Mouse (Mus musculus) limb, embryonic 12.5 days (tissue): Measurements from ENCODE around the gene Ank3. TPM values are rescaled to one million over a fixed set of nuclear protein-coding genes. Genes with fewer than 3 reads are reported as not detected.

Experiments
- ATAC-seq: fragments of 200-750 bp; cut with Nextera tagmentation; 2 replicates; pipeline ENCODE4 v1.8.0; 2017; ENCODE audit warnings: low read depth, moderate TSS enrichment; ENCODE audit not compliant: insufficient number of reproducible peaks, insufficient read depth, low FRiP score, low TSS enrichment
- H3K27ac ChIP-seq: fragments of 300-500 bp; sonication (generic); 2 replicates; pipeline ENCODE4 v1.5.1; 2016; ENCODE audit warnings: mild to moderate bottlenecking, moderate library complexity
- H3K27me3 ChIP-seq: fragments of 300-500 bp; sonication (generic); 2 replicates; pipeline ENCODE4 v1.6.1; 2016; ENCODE audit warnings: mild to moderate bottlenecking, moderate library complexity
- H3K36me3 ChIP-seq: fragments of 300-500 bp; sonication (generic); 2 replicates; pipeline ENCODE4 v1.6.1; 2016; ENCODE audit warnings: mild to moderate bottlenecking, moderate library complexity
- H3K4me1 ChIP-seq: fragments of 300-500 bp; sonication (generic); replicated peaks from 2 replicates; pipeline ENCODE4 v1.6.1; 2016
- H3K4me2 ChIP-seq: fragments of 300-500 bp; sonication (generic); 2 replicates; pipeline ENCODE4 v1.6.1; 2016; ENCODE audit warnings: mild to moderate bottlenecking, moderate library complexity
- H3K4me3 ChIP-seq: fragments of 300-500 bp; sonication (generic); replicated peaks from 2 replicates; pipeline ENCODE4 v1.5.1; 2016; ENCODE audit warnings: mild to moderate bottlenecking
- H3K9ac ChIP-seq: fragments of 300-500 bp; sonication (generic); replicated peaks from 2 replicates; pipeline ENCODE4 v1.6.1; 2016; ENCODE audit warnings: mild to moderate bottlenecking, moderate library complexity
- H3K9me3 ChIP-seq: fragments of 300-500 bp; sonication (generic); 2 replicates; pipeline ENCODE4 v1.6.1; 2016; ENCODE audit warnings: mild to moderate bottlenecking, moderate library complexity
- WGBS: fragments of 180-500 bp; shearing (Covaris S2); methylation state at CpG from one replicate; pipeline ENCODE4 v1.1.7; 2016; 5-methylcytosine and 5-hydroxymethylcytosine counted together
- polyA plus RNA-seq: library from polyadenylated mRNA; unstranded; fragments of >200 nt; fragmentation: Nextera tagmentation; extraction: Ambion mirVana; gene quantifications from 2 replicates; pipeline ENCODE4 v1.2.1, GENCODE M21; 2016

The Ank3 gene
- polyA plus RNA-seq, 1 experiment from 2014 or later: 32.5 TPM

DNA sequence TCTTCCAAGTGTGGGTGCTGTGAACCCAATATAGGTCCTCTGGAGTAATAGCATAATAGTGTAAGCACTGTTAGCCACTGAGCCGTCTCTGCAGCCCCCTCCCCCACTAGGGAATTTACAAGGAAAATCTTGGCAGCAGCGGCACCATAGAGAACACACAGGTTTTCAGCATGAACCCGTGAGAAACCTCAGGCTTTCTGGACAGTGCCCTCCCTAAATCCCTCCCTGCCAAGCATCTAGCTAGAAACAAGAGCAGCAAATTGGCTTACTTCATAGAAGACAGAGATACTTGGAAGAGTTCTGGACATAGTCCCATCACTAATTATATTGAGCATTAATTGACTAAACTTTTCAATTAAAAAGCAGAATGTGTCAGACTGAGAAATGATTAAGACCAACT, 49.6 kb downstream of the Ank3 start:
- 50% methylated on average over 3 of the region's 3 CpGs for WGBS

DNA sequence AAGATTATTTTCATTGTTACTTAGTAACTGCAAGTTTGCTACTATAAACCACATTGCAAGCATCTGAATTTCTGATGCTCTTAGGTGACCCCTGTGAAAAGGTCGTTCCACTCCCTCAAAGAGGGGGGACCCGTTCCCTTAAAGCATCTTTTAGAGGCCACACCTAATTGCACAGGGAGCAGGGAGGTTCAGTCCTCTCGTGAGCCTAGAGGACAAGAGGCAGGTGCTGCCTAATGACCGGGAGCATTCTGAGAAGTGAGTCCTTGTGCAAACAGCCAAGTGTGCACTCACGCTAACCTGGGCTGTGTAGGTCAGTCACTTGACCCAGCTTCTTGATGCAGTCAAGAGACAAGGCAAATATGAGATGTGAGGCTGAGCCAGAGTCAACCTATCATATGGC, 52.4 kb downstream of the Ank3 start:
- Histone ChIP-seq H3K9ac (no peak overlapping the region), H3K4me2 (no peak overlapping the region), H3K27ac (no peak overlapping the region), H3K36me3 (no peaks in the 10 kb centered on the region), H3K9me3 (no peaks in the 10 kb centered on the region), H3K4me3 (no peak overlapping the region), H3K27me3 (peaks cover 4% of the 10 kb centered on the region; the same call in 1 of the 2 replicates), H3K4me1 (no peaks in the 10 kb centered on the region)
- ATAC-seq: no peak
- WGBS: 64% methylated on average over 5 of the region's 5 CpGs

More for the DNA sequence above, 49.6 kb downstream of the Ank3 start:
- ATAC-seq: no peak
- H3K4me3 ChIP-seq: no peak overlapping the region
- peaks cover 4% of the 10 kb centered on the region; the same call in 1 of the 2 replicates for H3K27me3 ChIP-seq
- H3K4me2 ChIP-seq: no peak overlapping the region
- no peaks in the 10 kb centered on the region for H3K36me3 ChIP-seq
- H3K9me3 ChIP-seq: no peaks in the 10 kb centered on the region
- no peak overlapping the region for H3K9ac ChIP-seq
- H3K27ac ChIP-seq: no peak overlapping the region
- H3K4me1 ChIP-seq: no peaks in the 10 kb centered on the region

DNA sequence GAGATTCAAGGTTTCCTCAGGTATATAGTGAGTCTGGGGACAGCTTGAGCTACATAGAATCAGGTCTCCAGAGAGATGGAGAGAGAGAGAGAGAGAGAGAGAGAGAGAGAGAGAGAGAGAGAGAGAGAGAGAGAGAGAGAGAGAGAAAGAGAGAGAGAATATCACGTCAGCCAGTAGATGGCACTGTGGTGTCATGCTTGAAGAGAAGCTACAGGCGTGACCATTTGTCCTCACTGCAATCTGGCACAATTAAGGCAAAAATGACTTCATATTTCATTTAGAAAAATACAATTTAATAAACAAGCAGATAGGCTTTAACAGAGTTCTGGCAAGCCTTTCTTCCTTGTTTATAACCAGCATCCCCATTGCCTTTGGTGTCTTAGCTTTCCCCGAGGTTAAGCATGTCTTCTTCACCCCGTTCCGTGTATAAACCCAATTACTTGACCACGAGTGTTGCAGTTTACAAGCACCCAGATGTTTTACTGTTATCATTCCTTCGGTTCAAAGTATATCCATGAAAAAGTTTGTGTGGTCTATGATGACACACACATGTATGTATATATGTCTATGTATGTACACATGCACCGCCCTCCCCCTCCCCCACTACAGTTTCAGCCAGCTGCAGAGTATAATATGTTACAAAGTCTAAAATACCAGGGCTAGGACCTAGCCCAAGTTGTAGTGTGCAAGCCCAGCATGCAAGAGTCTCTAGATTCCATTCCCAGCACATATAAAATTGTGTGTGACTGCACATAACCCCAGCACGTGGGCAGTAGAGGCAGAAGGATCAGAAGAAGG, 53.8 kb downstream of the Ank3 start:
- Histone ChIP-seq H3K27me3 (peaks cover 4% of the 10 kb centered on the region; the same call in 1 of the 2 replicates), H3K4me2 (no peak overlapping the region), H3K4me1 (no peaks in the 10 kb centered on the region), H3K4me3 (no peak overlapping the region), H3K27ac (no peak overlapping the region), H3K9ac (no peak overlapping the region), H3K9me3 (no peaks in the 10 kb centered on the region), H3K36me3 (no peaks in the 10 kb centered on the region)
- 59% methylated on average over 9 of the region's 9 CpGs for WGBS
- no peak for ATAC-seq

DNA sequence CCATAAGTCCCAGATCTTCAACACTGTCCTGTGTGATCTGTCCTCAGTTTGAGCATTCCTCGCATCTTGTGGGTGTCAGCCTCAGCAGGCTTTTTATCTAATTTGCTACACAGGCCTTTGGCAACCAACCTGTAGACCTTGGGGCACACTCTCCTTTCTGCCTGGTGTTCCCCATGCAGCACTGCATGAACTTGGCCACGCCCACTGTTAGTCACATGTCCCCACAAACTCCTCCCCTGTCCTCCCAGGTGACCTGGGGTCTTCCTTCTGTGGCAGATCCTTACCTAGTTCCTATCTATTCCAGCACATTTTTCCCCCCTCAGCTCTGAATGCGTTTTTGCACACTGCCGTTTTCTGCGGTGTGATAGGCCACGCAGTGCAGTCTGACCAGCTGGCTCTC, 55.0 kb downstream of the Ank3 start:
- Histone ChIP-seq H3K27me3 (peaks cover 4% of the 10 kb centered on the region; the same call in 1 of the 2 replicates), H3K4me1 (no peaks in the 10 kb centered on the region), H3K4me3 (no peak overlapping the region), H3K9ac (no peak overlapping the region), H3K36me3 (no peaks in the 10 kb centered on the region), H3K4me2 (no peak overlapping the region), H3K9me3 (no peaks in the 10 kb centered on the region), H3K27ac (no peak overlapping the region)
- ATAC-seq: no peak
- 91% methylated on average over 6 of the region's 6 CpGs for WGBS

DNA sequence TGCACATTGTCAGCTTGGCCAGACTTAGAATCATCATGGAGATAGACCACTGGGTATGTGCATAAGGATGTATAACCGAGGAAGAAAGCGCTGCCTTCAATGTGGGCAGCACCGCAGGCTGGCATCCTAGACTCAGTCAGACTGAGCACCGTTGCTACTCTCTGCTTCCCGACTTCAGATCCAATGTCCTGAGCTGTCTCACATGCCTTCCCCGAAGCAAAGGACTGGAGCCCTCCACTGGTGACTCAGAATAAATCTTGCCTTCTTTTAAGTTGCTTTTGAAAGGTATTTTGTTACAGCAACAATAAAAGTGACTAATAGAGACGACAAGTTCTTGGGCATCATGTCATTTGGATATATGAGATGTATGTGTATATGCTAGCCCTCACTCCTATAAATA, 55.9 kb downstream of the Ank3 start:
- Histone ChIP-seq H3K27ac (no peak overlapping the region), H3K4me2 (no peak overlapping the region), H3K9ac (no peak overlapping the region), H3K36me3 (no peaks in the 10 kb centered on the region), H3K9me3 (no peaks in the 10 kb centered on the region), H3K27me3 (peaks cover 4% of the 10 kb centered on the region; the same call in 1 of the 2 replicates), H3K4me3 (no peak overlapping the region), H3K4me1 (no peaks in the 10 kb centered on the region)
- WGBS: 55% methylated on average over 7 of the region's 7 CpGs
- ATAC-seq: no peak

DNA sequence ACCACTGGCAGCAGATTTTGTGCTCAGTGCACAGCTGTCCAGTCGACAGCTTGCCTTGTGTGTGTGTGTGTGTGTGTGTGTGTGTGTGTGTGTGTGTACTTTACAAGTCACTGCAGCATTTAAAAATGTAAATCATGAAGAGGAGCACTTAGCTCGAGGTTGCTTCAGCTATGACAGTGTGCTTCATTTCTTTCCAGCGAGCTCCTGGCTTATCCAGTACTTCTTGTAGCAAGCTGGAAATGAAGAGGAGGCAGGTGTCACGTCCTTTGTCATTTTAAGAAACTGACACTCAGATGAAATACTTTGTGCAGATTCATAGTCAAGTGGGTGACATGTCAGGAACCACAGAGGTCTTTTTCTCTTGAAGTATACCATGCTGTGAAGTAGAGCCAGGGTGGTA, 66.3 kb downstream of the Ank3 start:
- Histone ChIP-seq H3K4me3 (no peak overlapping the region), H3K27ac (no peak overlapping the region), H3K27me3 (no peaks in the 10 kb centered on the region), H3K4me2 (no peak overlapping the region), H3K9ac (no peak overlapping the region), H3K9me3 (no peaks in the 10 kb centered on the region), H3K36me3 (no peaks in the 10 kb centered on the region), H3K4me1 (no peaks in the 10 kb centered on the region)
- ATAC-seq: no peak
- 72% methylated on average over 4 of the region's 4 CpGs for WGBS

DNA sequence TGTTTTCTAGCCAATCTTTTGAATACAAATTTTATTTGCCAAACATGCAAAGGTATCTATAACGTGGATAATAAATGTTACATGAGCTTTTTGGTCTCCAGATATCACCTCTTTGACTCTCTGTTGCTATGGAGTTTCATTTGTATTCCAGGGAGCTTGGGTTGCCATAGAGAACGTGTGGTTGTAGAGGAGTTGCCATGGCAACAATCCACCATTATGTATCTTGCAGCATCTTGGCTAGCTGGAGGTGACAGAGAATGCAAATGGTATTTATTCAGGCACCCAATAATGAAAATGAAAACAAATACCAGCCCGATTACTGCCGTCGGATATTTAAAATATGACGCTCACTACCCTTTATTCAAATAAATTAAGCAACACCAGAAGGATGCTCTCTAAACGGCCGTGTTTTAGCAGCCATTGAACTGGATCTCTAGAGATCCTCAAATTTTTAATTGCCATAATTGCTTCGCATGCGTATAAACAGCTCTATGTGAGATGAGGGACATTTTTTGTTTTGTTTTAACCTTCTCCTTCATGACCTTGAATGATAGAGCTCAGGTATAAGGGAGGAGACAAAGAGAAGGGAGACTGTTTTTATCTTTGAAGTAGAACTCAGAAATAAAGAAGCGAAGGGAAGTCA, 67.1 kb downstream of the Ank3 start:
- Histone ChIP-seq H3K4me2 (no peak overlapping the region), H3K4me1 (no peaks in the 10 kb centered on the region), H3K9me3 (no peaks in the 10 kb centered on the region), H3K27me3 (no peaks in the 10 kb centered on the region), H3K9ac (no peak overlapping the region), H3K27ac (no peak overlapping the region), H3K36me3 (no peaks in the 10 kb centered on the region), H3K4me3 (no peak overlapping the region)
- no peak for ATAC-seq
- 81% methylated on average over 11 of the region's 11 CpGs for WGBS

DNA sequence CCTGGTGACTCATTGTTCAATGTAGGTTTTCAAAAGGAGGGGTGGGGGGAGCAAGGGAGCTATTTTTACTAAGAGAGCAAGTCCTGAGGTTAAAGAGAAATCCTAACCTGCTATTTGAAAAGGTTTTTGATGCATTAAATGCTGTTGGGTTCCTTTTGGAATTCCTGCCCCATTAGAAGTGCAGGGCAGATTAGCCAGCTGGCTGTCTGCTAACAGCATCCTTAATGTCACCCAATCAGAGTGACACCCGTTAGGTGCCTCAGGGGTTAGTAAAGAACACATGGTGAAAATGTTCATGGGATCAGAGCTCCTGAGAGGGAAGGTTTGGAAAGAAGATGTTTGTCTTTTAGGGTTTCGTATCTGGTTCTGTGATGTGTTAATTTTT, 67.6 kb downstream of the Ank3 start:
- 58% methylated on average over 2 of the region's 2 CpGs for WGBS
- Histone ChIP-seq H3K4me2 (no peak overlapping the region), H3K9ac (no peak overlapping the region), H3K4me3 (no peak overlapping the region), H3K36me3 (no peaks in the 10 kb centered on the region), H3K27me3 (no peaks in the 10 kb centered on the region), H3K27ac (no peak overlapping the region), H3K9me3 (no peaks in the 10 kb centered on the region), H3K4me1 (no peaks in the 10 kb centered on the region)
- no peak for ATAC-seq

DNA sequence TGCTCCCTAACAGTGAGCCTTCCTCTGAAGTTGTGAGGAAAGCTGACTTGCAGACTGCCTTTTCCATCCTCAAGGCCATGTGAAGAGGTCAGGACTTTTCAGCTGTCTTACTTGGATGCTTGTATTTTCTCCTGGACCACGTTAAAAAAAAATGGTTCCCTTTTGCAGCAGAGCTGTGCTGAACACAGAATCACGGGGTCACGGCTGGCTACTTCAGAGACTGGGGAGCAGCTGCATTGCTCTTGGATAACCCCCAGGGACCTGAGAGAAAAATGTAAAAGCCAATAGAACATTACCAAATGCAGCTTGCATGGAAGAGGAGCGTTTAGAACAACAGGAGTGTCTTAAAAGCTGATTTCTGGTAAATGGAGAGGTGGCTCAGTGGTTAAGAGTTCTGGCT, 68.0 kb downstream of the Ank3 start:
- no peak overlapping the region for H3K27ac ChIP-seq
- H3K27me3 ChIP-seq: no peaks in the 10 kb centered on the region
- no peak overlapping the region for H3K4me3 ChIP-seq
- H3K9me3 ChIP-seq: no peaks in the 10 kb centered on the region
- no peaks in the 10 kb centered on the region for H3K4me1 ChIP-seq
- no peaks in the 10 kb centered on the region for H3K36me3 ChIP-seq
- no peak overlapping the region for H3K9ac ChIP-seq
- 55% methylated on average over 4 of the region's 4 CpGs for WGBS
- no peak for ATAC-seq
- H3K4me2 ChIP-seq: no peak overlapping the region

DNA sequence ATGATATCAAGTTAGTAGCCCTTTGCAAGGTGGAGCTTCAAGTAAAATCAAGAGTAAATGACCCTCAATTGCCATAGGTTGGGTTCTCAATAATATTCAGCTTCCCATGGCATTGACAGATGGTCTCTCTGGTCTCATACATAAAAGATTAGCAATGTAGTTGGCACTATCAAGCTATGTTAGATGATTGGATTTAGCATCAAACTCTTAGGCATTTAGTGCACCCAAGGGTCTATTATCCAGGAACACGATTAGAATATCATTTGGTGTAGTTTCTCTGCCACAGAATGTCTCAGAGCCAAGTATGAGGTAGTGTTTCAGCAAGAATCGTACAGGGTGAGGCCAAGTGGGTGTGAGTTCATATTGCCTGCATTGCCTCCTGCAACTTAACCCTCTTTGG, 68.6 kb downstream of the Ank3 start:
- Histone ChIP-seq H3K4me1 (no peaks in the 10 kb centered on the region), H3K9me3 (no peaks in the 10 kb centered on the region), H3K4me3 (no peak overlapping the region), H3K36me3 (no peaks in the 10 kb centered on the region), H3K27ac (no peak overlapping the region), H3K9ac (no peak overlapping the region), H3K27me3 (no peaks in the 10 kb centered on the region), H3K4me2 (no peak overlapping the region)
- ATAC-seq: no peak
- 83% methylated on average over 2 of the region's 2 CpGs for WGBS

DNA sequence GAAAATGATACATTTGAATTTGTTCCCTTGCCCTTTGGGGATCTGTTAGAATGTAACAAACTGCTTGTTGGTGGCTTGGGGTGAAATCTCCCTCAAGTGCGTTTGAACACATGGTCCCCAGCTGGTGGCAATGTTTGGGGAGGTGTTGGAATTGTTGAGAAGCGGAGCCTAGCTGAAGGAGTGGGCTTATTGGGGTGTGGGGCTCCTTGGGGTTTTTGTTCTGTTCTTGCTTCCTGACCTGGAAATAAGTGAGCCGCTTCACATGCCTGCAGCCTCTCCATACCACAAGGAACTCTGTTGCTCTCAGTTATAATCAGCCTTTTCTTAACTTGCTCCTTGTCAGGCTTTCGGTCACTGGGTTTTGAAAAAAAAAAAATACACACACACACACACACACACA, 73.3 kb downstream of the Ank3 start:
- no peak overlapping the region for H3K27ac ChIP-seq
- H3K9me3 ChIP-seq: no peaks in the 10 kb centered on the region
- H3K4me3 ChIP-seq: no peak overlapping the region
- no peaks in the 10 kb centered on the region for H3K4me1 ChIP-seq
- ATAC-seq: no peak
- H3K27me3 ChIP-seq: no peaks in the 10 kb centered on the region
- WGBS: 72% methylated on average over 4 of the region's 4 CpGs
- H3K9ac ChIP-seq: no peak overlapping the region
- no peak overlapping the region for H3K4me2 ChIP-seq
- H3K36me3 ChIP-seq: no peaks in the 10 kb centered on the region

DNA sequence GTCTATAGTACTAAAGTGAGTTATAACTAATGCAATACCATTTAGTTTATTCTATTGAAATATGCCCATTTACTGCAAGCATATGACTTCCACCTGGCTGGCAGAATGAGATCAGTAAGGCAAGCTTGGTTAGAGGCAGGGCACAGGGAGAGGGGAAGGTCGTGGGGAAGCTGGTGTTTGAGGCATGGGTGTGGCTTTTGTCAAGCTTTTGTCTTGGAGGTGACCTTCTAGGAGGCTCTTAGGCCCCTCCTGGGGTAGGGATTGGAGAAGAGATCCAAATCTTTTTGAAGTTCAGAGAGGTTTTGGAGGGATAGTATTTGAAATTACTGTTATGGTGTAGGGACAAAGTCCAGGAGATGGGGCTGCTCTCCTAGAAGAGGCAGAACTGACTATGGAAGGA, 78.3 kb downstream of the Ank3 start:
- 33% methylated on average over 1 of the region's 1 CpGs for WGBS
- H3K4me1 ChIP-seq: no peaks in the 10 kb centered on the region; the same call in 1 of the 2 replicates
- H3K9me3 ChIP-seq: no peaks in the 10 kb centered on the region
- no peak overlapping the region for H3K9ac ChIP-seq
- no peak overlapping the region for H3K27ac ChIP-seq
- H3K36me3 ChIP-seq: no peaks in the 10 kb centered on the region
- no peaks in the 10 kb centered on the region for H3K27me3 ChIP-seq
- H3K4me3 ChIP-seq: no peak overlapping the region
- ATAC-seq: no peak
- H3K4me2 ChIP-seq: no peak overlapping the region
